Mouse (Mus musculus) midbrain, embryonic 12.5 days (tissue): Measurements from ENCODE around the gene Gm45208. TPM values are rescaled to one million over a fixed set of nuclear protein-coding genes. Genes with fewer than 3 reads are reported as not detected.
A peak's percentile ranks its signal among the peaks of the same experiment; 100 is the strongest.
"Not testable (repeated sequence)": the region's sequence is repeated elsewhere in the genome, so short reads cannot be mapped to it uniquely, and the experiment has no call there.

ENCODE experiments used
- ATAC-seq: fragments of 200-750 bp; cut with Nextera tagmentation; 2 replicates; pipeline ENCODE4 v1.8.0; 2017; ENCODE audit warnings: low read depth, moderate TSS enrichment, moderate library complexity; ENCODE audit not compliant: low FRiP score
- H3K27ac ChIP-seq: fragments of 300-500 bp; sonication (generic); replicated peaks from 2 replicates; pipeline ENCODE4 v1.5.1; 2016; ENCODE audit warnings: mild to moderate bottlenecking
- H3K27me3 ChIP-seq: fragments of 300-500 bp; sonication (generic); 2 replicates; pipeline ENCODE4 v1.6.1; 2016; ENCODE audit warnings: mild to moderate bottlenecking
- H3K36me3 ChIP-seq: fragments of 300-500 bp; sonication (generic); 2 replicates; pipeline ENCODE4 v1.6.1; 2016
- H3K4me1 ChIP-seq: fragments of 300-500 bp; sonication (generic); 2 replicates; pipeline ENCODE4 v1.6.1; 2016
- H3K4me2 ChIP-seq: fragments of 300-500 bp; sonication (generic); replicated peaks from 2 replicates; pipeline ENCODE4 v1.6.1; 2016; ENCODE audit warnings: mild to moderate bottlenecking, moderate library complexity
- H3K4me3 ChIP-seq: fragments of 300-500 bp; sonication (generic); 2 replicates; pipeline ENCODE4 v1.5.1; 2016; ENCODE audit warnings: mild to moderate bottlenecking
- H3K9ac ChIP-seq: fragments of 300-500 bp; sonication (generic); replicated peaks from 2 replicates; pipeline ENCODE4 v1.6.1; 2016; ENCODE audit warnings: mild to moderate bottlenecking, moderate library complexity
- H3K9me3 ChIP-seq: fragments of 300-500 bp; sonication (generic); 2 replicates; pipeline ENCODE4 v1.6.1; 2016; ENCODE audit warnings: mild to moderate bottlenecking
- WGBS: fragments of 180-500 bp; shearing (Covaris S2); methylation state at CpG from one replicate; pipeline ENCODE4 v1.1.7; 2016; 5-methylcytosine and 5-hydroxymethylcytosine counted together
- polyA plus RNA-seq: library from polyadenylated mRNA; unstranded; fragments of >200 nt; fragmentation: Nextera tagmentation; extraction: Ambion mirVana; gene quantifications from 2 replicates; pipeline ENCODE4 v1.2.1, GENCODE M21; 2016

Gene Gm45208
- polyA plus RNA-seq, 1 experiment from 2014 or later: not detected

DNA sequence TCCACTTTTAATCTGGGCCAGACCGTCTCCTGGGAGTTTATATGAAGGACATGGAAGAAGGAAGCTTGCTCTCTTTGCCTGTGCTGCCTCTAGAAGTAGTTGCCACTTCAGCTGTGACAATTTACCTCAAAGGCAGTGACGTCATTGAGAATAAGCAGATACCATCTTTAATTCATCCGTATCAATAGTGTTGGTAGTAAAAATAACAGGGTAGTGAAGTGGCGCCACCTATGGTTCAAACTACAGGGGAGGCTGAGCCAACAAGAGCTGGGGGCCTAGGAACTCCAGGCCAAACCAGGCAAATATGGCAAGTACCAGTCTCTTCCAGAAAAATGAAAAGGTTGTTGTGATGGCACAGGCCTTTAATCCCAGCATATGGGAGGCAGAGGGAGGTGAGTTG, 29.2 kb upstream of the Gm45208 start:
- no peak overlapping the region for H3K4me2 ChIP-seq
- 46% methylated on average over 4 of the region's 4 CpGs for WGBS
- no peak overlapping the region for H3K4me3 ChIP-seq
- H3K36me3 ChIP-seq: no peaks in the 10 kb centered on the region
- H3K27me3 ChIP-seq: no peaks in the 10 kb centered on the region
- no peak overlapping the region for H3K27ac ChIP-seq
- H3K9ac ChIP-seq: no peak overlapping the region
- 0 out of 2 replicates have a peak, but pooled peaks cover 3% of the 10 kb centered on the region for H3K4me1 ChIP-seq
- no peak for ATAC-seq
- H3K9me3 ChIP-seq: no peaks in the 10 kb centered on the region

DNA sequence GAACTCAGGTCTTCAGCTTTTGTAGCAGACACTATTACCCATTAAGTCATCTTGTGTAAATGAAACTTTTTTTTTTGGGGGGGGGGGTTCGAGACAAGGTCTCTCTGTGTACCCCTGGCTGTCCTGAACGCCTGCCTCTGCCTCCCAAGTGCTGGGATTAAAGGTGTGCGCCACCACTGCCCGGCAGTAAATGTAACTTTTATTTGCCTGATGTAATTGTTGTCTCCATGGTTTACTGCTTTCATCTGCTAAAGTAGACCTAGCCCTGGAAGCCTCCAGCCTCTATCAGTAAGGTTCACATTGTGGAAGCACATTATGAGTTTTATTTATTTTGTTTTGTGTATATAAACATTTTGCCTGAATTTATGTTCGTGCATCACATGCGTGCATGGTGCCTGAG, 25.5 kb upstream of the Gm45208 start:
- Histone ChIP-seq H3K9ac (no peak overlapping the region), H3K36me3 (no peaks in the 10 kb centered on the region; the same call in 1 of the 2 replicates), H3K27ac (no peak overlapping the region), H3K4me3 (0 out of 2 replicates have a peak overlapping the region, but pooled peaks have one; percentile 57), H3K4me2 (peak overlapping the region; percentile 40), H3K27me3 (no peaks in the 10 kb centered on the region), H3K9me3 (no peaks in the 10 kb centered on the region), H3K4me1 (0 out of 2 replicates have a peak, but pooled peaks cover 4% of the 10 kb centered on the region)
- 45% methylated on average over 6 of the region's 6 CpGs for WGBS
- no peak; the same call in 1 of the 2 replicates for ATAC-seq

DNA sequence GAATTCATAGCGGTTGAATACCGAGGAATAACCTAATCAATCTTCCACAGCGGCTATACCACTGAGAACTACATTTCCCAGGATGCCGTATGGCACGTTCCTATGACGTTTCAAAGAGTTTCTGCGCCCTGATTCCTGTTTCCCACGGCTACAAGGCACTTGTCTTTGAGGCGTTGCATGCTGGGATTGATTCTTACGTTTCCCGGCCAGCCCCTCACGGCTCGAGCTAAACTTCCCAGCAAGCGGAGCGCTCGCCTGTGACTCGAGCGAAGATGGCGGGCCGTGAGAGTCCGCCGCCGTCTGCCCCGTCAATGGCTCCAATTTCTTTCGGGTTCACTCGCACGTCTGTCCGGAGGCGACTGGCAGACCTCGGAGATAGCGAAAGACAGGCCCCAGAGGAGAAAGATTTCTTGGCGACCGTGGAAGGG, 25.1 kb upstream of the Gm45208 start, which contains the start of gene Gpkow:
Gene Gpkow, plus strand, starts transcription at position 178 of the 428 bp plus-strand sequence.
- Histone ChIP-seq H3K9ac (peak within 1 kb of the TSS; percentile 57), H3K4me3 (peak within 1 kb of the TSS; percentile 57), H3K27me3 (no peaks in the 10 kb centered on the region), H3K36me3 (peaks cover 3% of the 10 kb centered on the region), H3K9me3 (no peaks in the 10 kb centered on the region), H3K4me2 (peak within 1 kb of the TSS; percentile 57), H3K4me1 (0 out of 2 replicates have a peak, but pooled peaks cover 4% of the 10 kb centered on the region), H3K27ac (no peak within 1 kb of the TSS)
- WGBS: 23% methylated on average over 33 of the region's 33 CpGs
- ATAC-seq: peak; percentile 94

DNA sequence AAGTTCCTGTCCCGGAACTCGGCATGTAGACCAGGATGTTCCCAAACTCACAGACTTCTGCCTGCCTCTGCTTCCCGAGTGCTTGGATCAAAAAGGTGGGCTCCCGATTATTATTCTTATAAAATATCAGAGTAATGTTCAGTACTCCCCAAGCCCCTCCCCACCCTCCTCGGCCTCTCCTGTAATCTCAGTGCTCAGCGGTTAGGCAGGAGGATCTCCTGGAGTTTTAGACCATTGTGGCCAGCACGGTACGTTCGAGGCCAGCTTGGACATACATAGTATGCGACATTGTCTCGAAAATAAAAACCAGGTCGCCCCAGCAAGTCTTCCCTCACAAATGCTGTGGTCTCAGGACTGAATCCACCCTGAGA, 8.3 kb upstream of the Gm45208 start:
- 32% methylated on average over 6 of the region's 12 CpGs for WGBS
- not testable (repeated sequence) for H3K4me1 ChIP-seq, H3K9me3 ChIP-seq, H3K36me3 ChIP-seq, ATAC-seq, H3K27me3 ChIP-seq
- peak overlapping the region; percentile 50 for H3K4me2 ChIP-seq
- peak overlapping the region; percentile 37; the same call in 1 of the 2 replicates for H3K9ac ChIP-seq
- 0 out of 2 replicates have a peak overlapping the region, but pooled peaks have one; percentile 39 for H3K27ac ChIP-seq
- peak overlapping the region; percentile 34 for H3K4me3 ChIP-seq

DNA sequence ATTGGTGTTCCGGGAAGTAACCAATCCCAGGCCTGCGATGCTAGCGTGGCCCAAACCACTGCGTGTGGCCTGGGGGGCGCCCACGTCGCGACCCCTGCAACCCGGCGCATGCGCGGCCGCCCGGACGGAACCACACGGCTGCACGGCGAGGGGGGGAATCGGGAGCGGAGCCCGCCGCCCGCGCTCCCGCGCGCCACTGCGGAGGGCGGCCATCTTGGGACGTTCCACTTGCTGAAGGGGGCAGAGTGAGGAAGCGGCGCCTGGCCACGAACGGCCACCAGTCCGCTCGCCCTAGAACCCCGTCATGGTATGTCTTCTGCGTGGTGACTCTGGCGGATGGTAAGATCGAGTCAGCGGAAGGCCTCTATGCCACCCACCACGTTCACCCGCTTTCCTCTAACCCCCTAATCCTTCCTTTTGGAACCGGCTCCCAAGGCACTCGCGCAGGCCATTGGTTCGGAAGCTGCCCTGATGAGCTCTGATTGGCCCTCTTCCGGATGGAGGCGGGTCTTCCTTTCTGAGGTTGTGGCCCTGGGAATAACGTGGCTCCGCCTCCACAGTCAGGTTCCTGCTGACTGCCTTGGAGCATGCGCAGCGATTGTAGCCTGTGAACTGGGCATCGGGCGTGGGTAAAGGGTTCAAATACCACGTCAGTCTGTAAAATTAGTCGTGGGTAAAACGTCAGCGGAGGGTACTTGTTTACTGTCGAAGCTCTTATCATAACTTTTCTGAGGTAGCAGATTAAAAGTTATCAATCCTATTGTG, 7.7 kb upstream of the Gm45208 start, which contains the start of gene Wdr45:
Gene Wdr45, plus strand, starts transcription at position 199 of the 765 bp plus-strand sequence.
- not testable (repeated sequence) for H3K36me3 ChIP-seq, H3K9me3 ChIP-seq, H3K4me1 ChIP-seq, H3K27me3 ChIP-seq
- ATAC-seq: peak; percentile 98
- Histone ChIP-seq H3K4me2 (peak within 1 kb of the TSS; percentile 50), H3K9ac (peak within 1 kb of the TSS; percentile 37; the same call in 1 of the 2 replicates), H3K27ac (0 out of 2 replicates have a peak within 1 kb of the TSS, but pooled peaks have one; percentile 39), H3K4me3 (peak within 1 kb of the TSS; percentile 34)
- 16% methylated on average over 53 of the region's 60 CpGs for WGBS

DNA sequence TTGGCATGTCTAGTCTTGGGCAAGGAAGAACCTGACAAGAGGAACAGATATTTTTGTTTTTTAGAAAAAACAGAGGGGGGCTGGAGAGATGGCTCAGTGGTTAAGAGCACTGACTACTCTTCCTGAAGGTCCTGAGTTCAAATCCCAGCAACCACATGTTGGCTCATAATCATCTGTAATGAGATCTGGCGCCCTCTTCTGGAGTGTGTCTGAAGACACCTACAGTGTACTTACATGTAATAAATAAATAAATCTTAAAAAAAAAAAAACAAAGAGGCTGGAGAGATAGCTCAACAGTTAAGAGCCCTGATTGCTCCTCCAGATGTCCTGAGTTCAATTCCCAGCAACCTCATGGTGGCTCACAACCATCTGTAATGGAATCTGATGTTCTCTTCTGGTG, 6.0 kb upstream of the Gm45208 start:
- H3K27ac ChIP-seq, H3K36me3 ChIP-seq, H3K4me1 ChIP-seq, H3K4me3 ChIP-seq, H3K27me3 ChIP-seq, ATAC-seq, H3K4me2 ChIP-seq, H3K9me3 ChIP-seq, H3K9ac ChIP-seq: not testable (repeated sequence)
- WGBS: 32% methylated on average over 1 of the region's 1 CpGs

DNA sequence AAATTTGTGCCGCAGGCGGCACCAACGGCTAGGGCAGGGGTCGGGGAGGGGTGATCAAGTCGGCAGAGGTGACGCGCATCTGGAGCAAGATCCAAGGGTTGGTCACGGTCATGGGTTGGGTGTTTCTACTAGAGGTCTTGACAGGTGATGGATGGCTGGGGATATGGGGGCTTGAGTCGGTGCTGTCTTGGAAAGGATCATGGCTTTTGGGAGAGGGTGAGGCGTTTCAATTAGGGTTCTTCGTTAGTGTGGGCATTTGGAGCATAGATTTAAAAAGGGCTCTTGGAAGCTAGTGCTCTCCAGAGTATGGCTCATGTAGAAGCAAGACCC, 202 bp downstream of the Gm45208 start:
- Histone ChIP-seq H3K36me3 (peaks cover 16% of the 10 kb centered on the region; the same call in 1 of the 2 replicates), H3K9me3 (no peaks in the 10 kb centered on the region), H3K27me3 (no peaks in the 10 kb centered on the region), H3K9ac (peak overlapping the region; percentile 59), H3K4me3 (peak overlapping the region; percentile 57), H3K4me2 (peak overlapping the region; percentile 59), H3K27ac (0 out of 2 replicates have a peak overlapping the region, but pooled peaks have one; percentile 90), H3K4me1 (peaks cover 4% of the 10 kb centered on the region; the same call in 1 of the 2 replicates)
- ATAC-seq: no peak; the same call in 1 of the 2 replicates
- 20% methylated on average over 11 of the region's 11 CpGs for WGBS

DNA sequence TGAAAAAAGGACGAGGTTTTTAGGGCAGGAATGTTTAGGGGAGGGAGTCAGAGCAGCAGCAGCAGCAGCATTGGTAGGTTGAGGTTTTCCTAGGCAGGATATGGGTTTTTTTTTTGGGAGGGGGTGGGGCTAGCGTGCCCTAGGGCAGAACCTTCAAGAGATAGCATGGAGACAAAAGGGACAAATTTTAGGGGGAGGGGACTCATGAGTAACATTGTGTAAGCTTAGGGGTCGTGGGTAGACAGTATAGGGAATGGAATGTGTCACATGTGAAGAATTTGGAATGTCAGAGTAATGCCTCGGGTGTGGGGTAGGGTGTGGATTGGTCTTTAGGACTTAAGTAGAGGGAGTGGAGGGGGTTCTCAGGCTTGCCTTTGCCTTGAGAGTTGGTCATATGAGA, 646 bp downstream of the Gm45208 start:
- 36% methylated on average over 4 of the region's 4 CpGs for WGBS
- Histone ChIP-seq H3K36me3 (peaks cover 16% of the 10 kb centered on the region; the same call in 1 of the 2 replicates), H3K4me2 (peak overlapping the region; percentile 59), H3K9ac (peak overlapping the region; percentile 59; the same call in 1 of the 2 replicates), H3K4me1 (peaks cover 7% of the 10 kb centered on the region; the same call in 1 of the 2 replicates), H3K27me3 (no peaks in the 10 kb centered on the region), H3K27ac (no peak overlapping the region), H3K4me3 (peak overlapping the region; percentile 57), H3K9me3 (no peaks in the 10 kb centered on the region)
- no peak for ATAC-seq

DNA sequence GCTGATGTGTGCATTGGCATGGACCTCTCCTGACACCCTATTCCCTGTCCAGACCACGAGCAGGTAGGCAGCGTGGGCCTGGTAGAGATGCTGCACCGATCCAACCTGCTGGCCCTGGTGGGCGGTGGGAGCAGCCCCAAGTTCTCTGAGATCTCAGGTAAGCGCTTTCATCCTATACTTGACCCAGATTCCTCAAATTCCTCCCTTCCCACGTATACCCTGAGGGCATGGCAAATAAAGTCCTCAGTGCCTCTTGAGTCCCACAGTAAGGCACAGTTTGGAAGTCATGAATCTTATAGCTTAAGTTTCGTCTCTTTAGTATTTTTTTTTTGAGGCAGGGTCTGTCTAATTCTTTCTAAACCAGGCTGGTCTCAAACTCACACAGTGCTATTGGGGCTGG, 2.1 kb downstream of the Gm45208 start:
- 82% methylated on average over 7 of the region's 7 CpGs for WGBS
- ATAC-seq: no peak

DNA sequence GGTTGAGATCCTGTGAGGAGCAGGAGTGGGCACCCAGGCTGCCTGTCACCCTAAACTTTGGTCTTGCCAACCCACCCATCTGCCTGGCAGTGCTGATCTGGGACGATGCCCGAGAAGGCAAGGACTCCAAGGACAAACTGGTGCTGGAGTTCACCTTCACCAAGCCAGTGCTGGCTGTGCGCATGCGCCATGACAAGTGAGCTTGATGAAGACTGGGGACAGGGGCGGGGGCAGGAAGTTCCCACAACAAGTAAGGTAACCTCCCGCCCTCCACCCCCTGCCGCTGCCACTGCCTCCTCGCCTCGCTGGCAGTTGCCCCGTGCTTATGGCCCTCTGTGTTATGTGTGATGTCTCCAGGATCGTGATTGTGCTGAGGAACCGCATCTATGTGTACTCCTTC, 3.8 kb downstream of the Gm45208 start:
- ATAC-seq: no peak
- Histone ChIP-seq H3K9me3 (no peaks in the 10 kb centered on the region), H3K9ac (no peak overlapping the region), H3K27me3 (no peaks in the 10 kb centered on the region), H3K27ac (no peak overlapping the region), H3K4me1 (peaks cover 13% of the 10 kb centered on the region; the same call in 1 of the 2 replicates), H3K4me3 (no peak overlapping the region), H3K4me2 (no peak overlapping the region), H3K36me3 (peaks cover 16% of the 10 kb centered on the region; the same call in 1 of the 2 replicates)
- 88% methylated on average over 12 of the region's 12 CpGs for WGBS

More for the DNA sequence above, 2.1 kb downstream of the Gm45208 start:
- Histone ChIP-seq H3K9ac (no peak overlapping the region), H3K4me1 (peaks cover 10% of the 10 kb centered on the region; the same call in 1 of the 2 replicates), H3K27ac (no peak overlapping the region), H3K27me3 (no peaks in the 10 kb centered on the region), H3K4me2 (no peak overlapping the region), H3K9me3 (no peaks in the 10 kb centered on the region), H3K36me3 (peaks cover 16% of the 10 kb centered on the region; the same call in 1 of the 2 replicates), H3K4me3 (no peak overlapping the region)

DNA sequence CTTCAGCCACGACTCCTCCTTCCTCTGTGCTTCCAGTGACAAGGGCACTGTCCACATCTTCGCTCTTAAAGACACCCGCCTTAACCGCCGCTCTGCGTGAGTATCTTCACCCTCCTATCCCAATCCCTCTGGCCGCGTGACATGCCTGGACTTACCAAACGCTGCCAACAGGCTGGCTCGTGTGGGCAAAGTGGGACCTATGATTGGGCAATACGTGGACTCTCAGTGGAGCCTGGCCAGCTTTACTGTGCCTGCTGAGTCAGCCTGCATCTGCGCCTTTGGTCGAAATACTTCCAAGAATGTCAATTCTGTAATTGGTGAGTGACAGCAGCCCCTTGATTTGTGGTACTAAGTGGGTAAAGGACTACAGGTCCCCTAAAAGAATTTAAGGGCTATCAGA, 5.1 kb downstream of the Gm45208 start:
- Histone ChIP-seq H3K27me3 (no peaks in the 10 kb centered on the region), H3K36me3 (peaks cover 16% of the 10 kb centered on the region; the same call in 1 of the 2 replicates), H3K4me3 (no peak overlapping the region), H3K27ac (no peak overlapping the region), H3K9me3 (no peaks in the 10 kb centered on the region), H3K9ac (no peak overlapping the region), H3K4me1 (peaks cover 13% of the 10 kb centered on the region; the same call in 1 of the 2 replicates), H3K4me2 (no peak overlapping the region)
- 92% methylated on average over 13 of the region's 13 CpGs for WGBS
- ATAC-seq: no peak
